Comparison of ENCODE assay signal across 20 mouse cellular contexts in the genomic region with DNA sequence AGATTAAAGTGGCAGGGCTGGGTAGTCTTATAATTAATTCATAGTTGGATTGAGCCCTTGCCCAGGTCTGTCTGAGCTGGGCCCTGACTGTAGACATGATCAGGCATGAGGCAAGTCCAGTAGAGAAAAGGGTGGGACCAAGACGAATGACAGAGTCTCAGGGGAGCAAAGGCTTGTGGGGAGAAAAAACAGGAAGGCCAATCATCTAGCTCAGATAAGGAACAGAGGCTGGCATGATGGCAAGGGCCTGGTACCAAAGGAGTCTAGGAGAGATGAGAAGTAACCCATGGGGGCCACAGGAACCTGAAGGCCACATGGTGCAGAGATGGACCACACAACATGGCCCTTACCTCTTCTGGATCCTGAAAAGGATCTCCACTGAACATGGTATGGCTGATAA.
"Had no signal": no experiment of that assay in that cellular context is flagged by ENCODE, and none has a peak within 500 bp of the region (broad histone marks: within the 10 kb centered on the region; RNA-seq: fewer than 3 reads in every experiment).

No protein-coding gene starts in this region.

- H3K4me3 ChIP-seq: layer of hippocampus, adult 2 months; limb, embryonic 12.5 days; limb, embryonic 15.5 days; liver, embryonic 13.5 days; midbrain, embryonic 10.5 days; midbrain, embryonic 13.5 days; myocyte; neural tube, embryonic 13.5 days had no signal

- DNase-seq: kidney, adult 2 months; kidney, postnatal 25 days; layer of hippocampus, adult 9-11 months; left cerebral cortex, postnatal 4 days; liver, embryonic 13.5 days; lung, adult 2 months; lung, postnatal 14 days; lung, postnatal 4 days; thymus, adult 18-20 months; thymus, postnatal 4 days had no signal

- H3K27ac ChIP-seq: kidney, postnatal 0 days; layer of hippocampus, adult 2 months; limb, embryonic 12.5 days; limb, embryonic 15.5 days; liver, embryonic 13.5 days; midbrain, embryonic 10.5 days; midbrain, embryonic 13.5 days; neural tube, embryonic 13.5 days had no signal

- ATAC-seq: intestine, embryonic 16.5 days; midbrain, embryonic 13.5 days; midbrain, embryonic 16.5 days had no signal
